Mouse (Mus musculus) cerebellum, postnatal 10 days (tissue): ENCODE data around the gene Zfp622.
"Not testable (repeated sequence)": the region's sequence is repeated elsewhere in the genome, so short reads cannot be mapped to it uniquely, and the experiment has no call there.

Experiments used
- DNase-seq, 2 experiments: peaks; one replicate each; pipeline ENCODE4 v3.0.0; 2021; ENCODE audit warnings: mixed read lengths in 2 of 2

The Zfp622 gene

DNA sequence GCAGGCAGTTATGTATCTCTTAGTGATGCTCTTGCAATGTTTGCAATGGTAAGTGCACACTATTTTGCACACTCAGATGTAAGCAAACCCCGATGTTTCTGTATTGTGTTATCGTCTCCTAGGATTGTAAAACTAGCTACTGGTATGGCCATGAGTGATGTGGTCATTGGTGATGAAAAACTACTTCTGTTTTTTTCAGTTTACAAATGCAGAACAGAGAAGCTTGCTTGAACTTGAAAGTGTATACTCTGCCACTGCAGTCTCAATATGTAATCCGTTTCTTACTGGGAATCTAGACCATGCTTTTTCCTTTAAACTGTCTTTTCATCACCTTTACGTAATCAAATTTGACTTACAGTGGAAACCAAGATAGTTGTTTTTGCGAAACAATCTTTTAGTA is 11.4 kb upstream of the Zfp622 start:
- DNase-seq, result no peak

- DNase-seq, result no peak
Measured at GRCm38 (mm10) chr15:25974352-25974751, 9.8 kb upstream of the Zfp622 start.

GRCm38 (mm10) chr15:25975810-25976209 is 8.4 kb upstream of the Zfp622 start:
- DNase-seq, result no peak

- DNase-seq, result not testable (repeated sequence)
Measured at GRCm38 (mm10) chr15:25983614-25984013, 552 bp upstream of the Zfp622 start.

GRCm38 (mm10) chr15:25984734-25985492 is 747 bp downstream of the Zfp622 start:
- DNase-seq, result no peak

DNA sequence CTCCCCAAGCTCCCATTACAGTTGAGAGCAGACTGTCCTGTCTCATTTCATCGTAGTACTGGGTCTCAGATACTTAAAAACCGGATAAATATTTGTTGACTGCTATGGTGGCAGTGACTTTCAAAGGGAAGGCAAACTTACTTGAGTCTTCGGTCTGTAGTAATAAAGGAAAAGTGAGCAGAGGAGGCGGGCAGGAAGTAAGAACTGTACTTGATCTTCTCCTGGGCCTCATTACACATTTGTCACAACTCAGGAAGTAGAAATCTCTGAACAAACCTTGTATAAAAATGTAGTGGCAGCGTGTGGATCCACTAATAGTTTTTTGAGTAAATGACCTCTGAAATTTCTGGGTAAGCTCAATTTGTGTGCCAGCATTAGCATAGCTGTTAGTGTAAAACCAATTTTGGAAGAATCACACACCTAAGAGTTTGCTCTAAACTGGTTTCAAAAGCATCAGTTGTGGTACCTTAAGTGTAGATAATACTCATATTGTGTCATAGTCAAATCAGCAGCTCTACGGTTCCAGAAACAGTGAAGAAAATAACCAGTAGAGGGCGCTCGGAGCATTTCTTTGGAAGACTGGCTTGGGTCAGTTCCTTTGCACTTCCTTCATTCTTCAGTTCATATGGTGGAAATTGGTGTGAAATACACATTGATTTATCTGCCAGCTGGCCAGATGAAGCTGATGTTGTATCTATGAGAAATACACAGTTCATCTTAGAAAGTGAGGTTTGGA is 9.0 kb downstream of the Zfp622 start:
- DNase-seq, result peak; percentile 79 to 89

DNA sequence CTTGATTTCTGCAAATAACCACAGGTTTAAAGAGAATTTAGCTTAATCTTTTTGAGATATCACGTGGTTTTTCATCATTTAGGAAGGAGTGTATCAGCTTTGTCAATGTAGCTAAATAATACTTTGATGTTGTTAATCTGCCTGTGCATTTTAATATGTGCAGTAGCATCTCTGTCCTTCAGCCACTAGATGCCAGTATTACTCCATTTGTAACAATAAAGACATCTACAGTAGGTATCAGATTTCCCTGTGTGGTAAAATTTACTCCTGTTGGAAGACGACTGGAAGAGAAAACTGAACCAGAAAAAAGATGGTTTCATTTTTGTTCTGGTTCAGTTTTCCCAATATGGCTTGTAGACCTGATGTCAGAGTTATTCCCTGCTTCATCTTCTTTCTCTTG is 11.4 kb downstream of the Zfp622 start:
- DNase-seq, result peak in 1 of 2 experiments; percentile 72

- not testable (repeated sequence) for DNase-seq
Measured at GRCm38 (mm10) chr15:25999545-25999944, 15.4 kb downstream of the Zfp622 start.

GRCm38 (mm10) chr15:26008621-26009020 is 24.5 kb downstream of the Zfp622 start:
- DNase-seq, result no peak

- DNase-seq, result no peak
Measured at GRCm38 (mm10) chr15:26012891-26013290, 28.7 kb downstream of the Zfp622 start.

DNA sequence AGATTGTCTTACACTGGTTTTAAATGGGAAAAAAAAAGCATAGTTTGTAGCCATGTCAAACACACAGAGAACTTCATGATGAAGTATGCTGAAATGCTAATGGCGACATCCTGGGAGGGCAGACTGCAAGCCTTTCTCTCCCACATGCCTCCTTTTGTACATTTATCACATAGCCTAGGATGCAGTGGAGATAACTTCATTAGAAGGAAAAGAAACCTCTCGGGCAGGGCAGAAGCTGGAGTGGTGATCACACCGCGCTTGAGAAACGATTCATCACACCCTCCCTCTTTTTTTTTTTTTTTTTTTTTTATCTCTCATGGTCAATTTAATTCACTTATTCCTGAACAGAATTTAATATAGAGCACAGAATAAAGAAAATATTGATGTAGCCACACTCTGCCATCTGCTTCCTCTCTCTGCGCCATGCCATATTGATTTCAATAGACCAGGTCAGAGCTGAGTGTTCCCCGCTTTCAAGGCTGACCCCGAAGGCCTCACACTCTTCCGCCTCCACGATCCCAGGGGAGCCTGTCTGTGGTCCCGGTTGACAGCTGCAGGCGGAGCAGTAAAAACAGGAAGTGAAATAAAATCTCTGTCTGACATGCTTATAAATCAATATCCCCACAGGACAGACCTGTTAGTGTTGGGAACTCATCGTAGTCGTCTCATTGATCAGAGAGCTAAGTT is 32.0 kb downstream of the Zfp622 start:
- DNase-seq, result no peak

DNA sequence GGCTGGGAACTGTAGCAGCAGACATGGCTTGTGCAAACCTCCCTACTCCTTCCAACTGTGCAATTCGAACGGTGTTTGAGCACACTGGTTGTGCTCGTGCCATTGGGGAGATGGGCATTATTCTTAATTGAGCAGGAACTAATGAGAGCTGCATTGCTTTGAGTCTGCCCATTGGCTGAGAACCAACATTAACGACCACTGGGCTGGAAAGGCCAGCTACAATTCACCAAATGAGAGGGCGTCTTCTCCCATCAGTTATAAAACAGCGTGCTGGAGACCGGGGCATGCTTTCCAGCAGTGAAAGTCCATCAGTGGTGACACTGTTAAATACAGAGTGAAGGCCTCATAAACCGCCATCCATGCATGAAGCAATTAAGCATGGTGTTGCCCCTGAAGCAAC is 37.6 kb downstream of the Zfp622 start:
- DNase-seq, result peak; percentile 15 to 18

GRCm38 (mm10) chr15:26022636-26023035 is 38.5 kb downstream of the Zfp622 start:
- no peak for DNase-seq

GRCm38 (mm10) chr15:26031692-26032091 is 47.5 kb downstream of the Zfp622 start:
- no peak for DNase-seq

DNA sequence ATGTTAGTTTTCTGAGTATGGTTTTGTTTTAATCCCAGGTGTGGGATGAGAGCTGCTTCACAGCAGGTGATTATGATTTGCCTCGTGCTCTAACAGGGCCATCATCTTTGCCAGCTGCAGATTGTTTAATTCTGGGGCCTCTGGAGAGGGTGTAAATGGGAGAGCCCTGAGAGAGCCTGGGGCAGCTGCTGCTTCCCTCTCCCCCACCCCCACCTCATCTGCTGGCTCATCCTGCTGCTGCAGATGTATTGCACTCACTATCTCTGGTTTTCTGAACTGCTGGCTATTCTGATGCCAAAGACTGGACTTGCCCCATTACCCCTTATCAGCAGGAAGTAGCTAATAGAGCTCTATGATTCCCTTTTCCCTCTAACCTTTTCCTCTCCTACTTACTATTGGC is 56.4 kb downstream of the Zfp622 start:
- no peak for DNase-seq

- no peak for DNase-seq
Measured at GRCm38 (mm10) chr15:26041196-26041947, 57.2 kb downstream of the Zfp622 start.
